Mouse (Mus musculus) left cerebral cortex, postnatal 25 days (tissue): Measurements from ENCODE around the gene Smtn. TPM values are rescaled to one million over a fixed set of nuclear protein-coding genes. Genes with fewer than 3 reads are reported as not detected.
A peak's percentile ranks its signal among the peaks of the same experiment; 100 is the strongest.

Experiments used
- DNase-seq, 2 experiments: peaks; one replicate each; pipeline ENCODE4 v3.0.0; 2022; ENCODE audit warnings: low spot score in 2 of 2, mixed read lengths in 1 of 2
- intact Hi-C: fragments of 180-260 bp; cut with DNase I; formaldehyde crosslinking; loops from one replicate; pipeline ENCODE4 v1.15.1; 2025
- total RNA-seq, 2 experiments: library from RNA; stranded (reverse); gene quantifications; 2 replicates each; pipeline ENCODE4 v1.2.3; 2021

The Smtn gene
- total RNA-seq, 2 experiments from 2014 or later = 6.6 to 8.5 TPM

GRCm38 (mm10) chr11:3483980-3484642 is 56.3 kb downstream of the Smtn start:
- intact Hi-C loops = no loop called here
- peak; percentile 42 to 49 for DNase-seq

DNA sequence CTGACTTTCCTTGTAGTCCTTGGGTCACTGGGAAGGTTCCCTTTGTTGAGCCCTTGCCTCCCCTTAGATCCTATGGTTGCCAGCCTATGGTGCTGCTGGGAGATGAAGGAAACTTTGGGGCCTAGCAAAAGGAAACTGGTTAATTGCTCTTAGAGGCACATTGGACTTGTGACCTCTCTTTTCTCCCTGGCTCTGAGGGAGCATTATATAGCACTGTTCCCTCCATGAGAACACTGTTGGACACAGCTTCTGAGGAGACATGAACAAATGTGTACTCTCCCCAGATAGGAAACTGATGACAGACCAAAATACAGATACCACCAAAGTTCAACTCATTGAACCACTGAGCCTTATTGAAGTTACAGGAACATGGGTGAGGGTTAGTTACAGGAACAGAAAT is 64.9 kb downstream of the Smtn start:
- intact Hi-C loops = no loop called here

DNA sequence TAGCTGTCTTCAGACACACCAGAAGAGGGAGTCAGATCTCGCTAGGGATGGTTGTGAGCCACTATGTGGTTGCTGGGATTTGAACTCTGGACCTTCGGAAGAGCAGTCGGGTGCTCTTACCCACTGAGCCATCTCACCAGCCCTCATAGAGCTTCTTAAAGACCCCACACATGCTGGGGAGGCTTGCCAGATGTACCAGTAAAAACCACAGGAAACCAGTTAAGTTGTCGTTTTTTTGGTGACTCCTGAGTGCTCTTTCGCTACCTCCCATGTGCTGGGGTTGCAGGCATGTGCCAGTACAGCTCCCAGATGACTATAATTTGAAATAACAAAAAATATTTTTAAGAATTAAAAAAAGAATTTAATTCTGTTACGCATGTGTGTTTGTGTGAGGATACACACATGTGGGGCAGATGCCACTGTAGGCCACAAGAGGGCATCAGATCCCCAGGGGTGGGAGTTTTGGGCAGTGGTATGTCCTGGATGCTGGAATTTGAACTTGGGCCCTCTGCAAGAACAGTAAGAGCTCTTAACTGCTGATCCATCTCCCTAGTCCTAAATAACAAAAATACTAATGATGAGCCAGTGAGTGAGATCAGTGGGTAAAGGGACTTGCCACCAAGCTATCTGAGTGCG is 65.8 kb downstream of the Smtn start:
- DNase-seq = no peak
- intact Hi-C loops = no loop called here

More for the DNA sequence above, 64.9 kb downstream of the Smtn start:
- DNase-seq = no peak

GRCm38 (mm10) chr11:3472484-3472883 is 67.9 kb downstream of the Smtn start:
- intact Hi-C loops = loop anchor here (1.0 kb wide), 1 partner anchor 42 kb away; the partner anchor contains the start of gene Selenom
- peak; percentile 76 to 84 for DNase-seq

DNA sequence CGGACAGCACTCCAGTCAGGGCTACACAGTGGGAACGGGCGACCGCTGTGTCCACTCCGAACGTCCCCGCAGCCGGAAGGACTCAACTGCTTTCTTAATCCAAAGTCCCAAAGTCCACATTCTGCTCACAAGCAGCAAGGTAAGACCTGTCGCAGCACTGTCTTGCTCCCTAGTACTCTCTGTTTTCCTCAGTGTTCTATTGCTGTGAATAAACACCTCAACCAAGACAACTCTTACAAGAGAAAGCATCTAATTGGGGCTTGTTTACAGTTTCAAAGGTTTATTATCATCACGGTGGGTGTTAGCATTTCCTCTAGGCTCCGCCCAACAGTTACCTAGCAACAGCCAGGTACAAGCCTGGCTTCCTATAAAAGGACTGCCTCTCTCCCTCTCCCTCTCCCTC is 69.0 kb downstream of the Smtn start:
- intact Hi-C loops = no loop called here

More for the DNA sequence above, 69.0 kb downstream of the Smtn start:
- no peak for DNase-seq

Other genes with a start within 250 kb of the Smtn start
- 10 to 100 TPM; 26.3 to 29.1 TPM for gene Pik3ip1, start 210.2 kb downstream of the Smtn start, total RNA-seq
- gene Limk2, start 131.4 kb downstream of the Smtn start, total RNA-seq = 100 to 1,000 TPM in 1 of 2 experiments, 10 to 100 TPM in 1; 85.6 to 101 TPM
- gene Rnf185, start 88.2 kb downstream of the Smtn start, total RNA-seq = 10 to 100 TPM; 27.5 to 29.2 TPM
- gene Pla2g3, start 52.3 kb downstream of the Smtn start, total RNA-seq = 1 to 10 TPM; 2.6 to 3.2 TPM
- gene Inpp5j, start 35.8 kb downstream of the Smtn start, total RNA-seq = 10 to 100 TPM; 49.0 to 55.5 TPM
- gene Selenom, start 25.9 kb downstream of the Smtn start, total RNA-seq = 100 to 1,000 TPM; 142 to 145 TPM
- 10 to 100 TPM; 39.6 to 41.9 TPM for gene Morc2a, start 108.6 kb upstream of the Smtn start, total RNA-seq